Mouse (Mus musculus): ENCODE data around the gene Nup210l. TPM values are rescaled to one million over a fixed set of nuclear protein-coding genes. Genes with fewer than 3 reads are reported as not detected.

The Nup210l gene
- 0.30 and 0.41 TPM in 2 replicates for polyA plus RNA-seq (2012; rRNA removed)

DNA sequence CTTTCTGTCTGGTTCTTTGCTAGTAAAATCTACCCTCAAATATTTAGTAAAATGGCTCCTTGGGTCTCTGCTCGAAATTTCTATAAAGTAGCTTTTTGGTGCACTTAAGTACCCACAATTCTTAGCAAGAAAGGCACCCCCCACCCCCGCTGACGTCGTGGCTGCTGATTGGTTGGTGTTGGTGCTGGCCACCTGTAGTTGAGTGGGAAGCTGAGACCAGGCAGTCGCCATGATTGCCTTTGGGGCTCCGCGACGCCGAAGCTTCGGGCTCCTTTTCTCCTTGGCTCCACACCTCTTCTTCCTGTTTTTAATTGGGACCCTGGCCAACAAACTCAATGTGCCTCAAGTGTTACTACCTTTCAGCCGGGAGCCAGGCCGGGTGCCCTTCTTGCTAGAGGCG is at the start of gene Nup210l:
Gene Nup210l (plus strand): TSS at position 195 of the 400 bp plus-strand sequence.
- no peak for DNase-seq (ENCODE audit: low read depth)

DNA sequence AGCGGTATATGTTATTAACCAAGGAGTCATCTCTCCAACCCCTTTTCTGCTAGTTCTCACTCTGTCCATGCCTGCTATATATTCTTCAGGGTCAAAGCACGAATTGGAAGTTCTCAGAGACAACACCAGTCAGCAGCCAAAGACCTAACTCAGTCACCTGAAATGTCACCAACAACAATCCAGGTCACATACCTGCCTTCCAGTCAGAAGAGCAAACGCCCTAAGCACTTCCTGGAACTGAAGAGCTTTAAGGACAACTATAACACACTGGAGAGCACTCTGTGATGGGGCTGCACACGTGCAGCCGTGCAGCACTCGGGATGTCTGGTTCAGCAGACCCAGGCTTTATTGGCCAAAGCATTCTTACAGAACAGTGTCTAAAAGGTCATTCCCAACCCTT is 42.4 kb upstream of the Nup210l start:
- no peak for DNase-seq (ENCODE audit: low read depth)

DNA sequence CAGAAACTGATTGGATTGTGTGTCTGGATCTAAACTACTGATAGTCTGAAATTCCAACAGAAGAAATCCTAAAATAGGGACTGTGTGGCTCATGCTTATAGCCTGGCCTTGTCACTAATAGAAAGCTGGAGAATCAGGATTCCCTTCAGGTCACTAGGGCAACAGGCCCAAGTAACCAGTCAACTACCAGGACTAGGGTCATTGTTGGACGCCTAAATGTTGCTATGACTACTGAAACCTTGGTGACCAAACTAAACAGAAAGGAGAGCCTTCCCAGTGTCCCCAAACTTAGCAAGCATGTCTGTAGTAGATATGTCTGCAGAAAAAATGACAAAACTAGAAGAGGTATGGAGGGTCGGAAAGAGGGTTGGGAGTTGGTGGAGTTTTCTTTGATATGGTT is 41.4 kb upstream of the Nup210l start:
- DNase-seq (ENCODE audit: low read depth): no peak

DNA sequence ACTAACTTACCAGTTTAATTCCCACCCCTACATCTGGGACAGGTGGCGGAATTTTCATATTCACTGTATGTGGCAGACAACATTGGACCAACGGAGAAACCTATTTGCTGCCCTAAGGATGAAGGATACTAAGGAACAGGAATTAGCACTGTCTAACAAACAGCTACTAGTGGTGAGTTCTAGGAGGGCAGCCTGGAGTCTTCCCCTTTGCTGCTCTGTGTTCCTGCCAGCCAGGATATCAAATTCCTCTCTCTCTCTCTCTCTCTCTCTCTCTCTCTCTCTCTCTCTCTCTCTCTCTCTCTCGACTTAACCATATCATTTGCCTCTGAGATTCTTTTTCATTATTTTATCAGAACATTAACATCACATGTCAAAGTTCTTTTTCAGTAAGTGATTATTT is 39.5 kb upstream of the Nup210l start:
- no peak for DNase-seq (ENCODE audit: low read depth)

DNA sequence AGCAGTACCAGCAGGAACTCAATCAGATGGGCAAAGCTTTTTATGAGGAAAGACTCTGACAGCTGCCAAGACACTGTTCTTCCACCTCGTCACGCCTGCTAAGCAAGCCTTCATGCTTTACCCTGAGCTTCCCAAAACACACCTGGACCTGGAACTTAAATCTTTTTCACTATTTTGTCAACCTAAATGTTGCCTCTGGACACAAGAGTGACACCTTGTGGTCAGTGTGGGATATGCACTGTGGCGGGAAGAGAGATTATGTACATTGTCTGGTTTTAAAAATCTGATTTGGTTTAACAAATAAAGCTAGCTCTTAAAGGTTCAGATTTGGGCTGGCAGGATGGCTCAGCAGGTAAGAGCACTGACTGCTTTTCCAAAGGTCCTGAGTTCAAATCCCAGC is 38.4 kb upstream of the Nup210l start:
- no peak for DNase-seq (ENCODE audit: low read depth)

DNA sequence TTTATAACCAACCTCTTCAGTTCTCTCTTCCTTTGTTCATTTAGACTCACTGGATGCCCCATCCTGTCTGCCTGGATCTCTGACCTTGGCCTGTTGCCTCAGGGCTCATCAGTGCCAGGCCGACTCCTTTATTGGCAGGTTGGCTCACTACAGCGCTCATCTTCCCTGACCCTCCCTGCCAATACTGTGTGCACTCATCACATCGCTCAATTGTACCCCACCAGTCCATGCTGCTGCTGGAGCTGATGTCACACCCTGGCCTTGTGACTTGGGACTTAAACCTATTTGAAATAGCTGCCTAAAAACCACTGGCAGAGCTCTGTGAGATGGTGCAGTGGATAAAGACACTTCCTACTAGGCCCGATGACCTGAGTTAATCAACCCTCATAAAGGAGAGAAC is 36.1 kb upstream of the Nup210l start:
- DNase-seq (ENCODE audit: low read depth): no peak

DNA sequence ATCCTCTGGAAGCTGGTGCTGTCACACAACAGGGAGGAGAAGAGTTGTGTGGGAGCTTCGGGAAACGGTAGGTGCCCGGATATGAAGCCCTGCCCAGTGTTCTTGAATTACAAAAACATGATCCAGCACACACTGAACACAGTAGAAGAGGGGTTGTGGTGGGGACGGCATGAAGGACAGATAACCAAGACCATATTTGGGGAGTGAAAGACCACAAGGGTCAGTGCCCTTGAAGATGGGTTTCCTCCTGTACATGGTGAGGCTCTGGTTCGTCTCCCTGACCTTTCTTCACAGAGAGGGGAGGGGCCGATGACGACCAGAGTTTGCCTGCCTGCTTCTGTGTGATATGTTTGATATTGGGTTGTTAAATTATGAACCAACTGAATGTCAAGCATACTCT is 34.2 kb upstream of the Nup210l start:
- no peak for DNase-seq (ENCODE audit: low read depth)

DNA sequence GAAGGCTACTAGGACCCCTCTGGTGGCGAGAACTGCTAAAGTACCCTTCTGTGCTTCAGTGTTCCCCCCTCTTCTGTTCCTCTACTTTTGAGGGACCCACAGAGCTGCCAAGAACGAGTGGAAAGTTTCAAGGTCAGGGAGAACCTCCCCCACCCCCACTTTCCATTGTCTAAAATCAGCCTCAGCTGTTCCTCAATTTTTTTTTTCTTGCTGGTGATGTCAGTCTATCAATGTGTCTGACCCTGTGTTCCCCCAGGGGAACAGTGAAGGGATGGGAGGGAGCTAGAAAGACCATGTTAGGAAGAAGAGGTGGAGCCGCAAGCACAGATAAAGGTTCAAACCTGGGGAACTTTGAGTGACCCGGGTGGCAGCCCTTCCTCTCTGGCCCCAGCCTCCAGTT is 31.6 kb upstream of the Nup210l start, which contains the start of gene Tpm3:
Gene Tpm3 (plus strand): TSS at position 356 of the 400 bp plus-strand sequence.
- no peak for DNase-seq (ENCODE audit: low read depth)

DNA sequence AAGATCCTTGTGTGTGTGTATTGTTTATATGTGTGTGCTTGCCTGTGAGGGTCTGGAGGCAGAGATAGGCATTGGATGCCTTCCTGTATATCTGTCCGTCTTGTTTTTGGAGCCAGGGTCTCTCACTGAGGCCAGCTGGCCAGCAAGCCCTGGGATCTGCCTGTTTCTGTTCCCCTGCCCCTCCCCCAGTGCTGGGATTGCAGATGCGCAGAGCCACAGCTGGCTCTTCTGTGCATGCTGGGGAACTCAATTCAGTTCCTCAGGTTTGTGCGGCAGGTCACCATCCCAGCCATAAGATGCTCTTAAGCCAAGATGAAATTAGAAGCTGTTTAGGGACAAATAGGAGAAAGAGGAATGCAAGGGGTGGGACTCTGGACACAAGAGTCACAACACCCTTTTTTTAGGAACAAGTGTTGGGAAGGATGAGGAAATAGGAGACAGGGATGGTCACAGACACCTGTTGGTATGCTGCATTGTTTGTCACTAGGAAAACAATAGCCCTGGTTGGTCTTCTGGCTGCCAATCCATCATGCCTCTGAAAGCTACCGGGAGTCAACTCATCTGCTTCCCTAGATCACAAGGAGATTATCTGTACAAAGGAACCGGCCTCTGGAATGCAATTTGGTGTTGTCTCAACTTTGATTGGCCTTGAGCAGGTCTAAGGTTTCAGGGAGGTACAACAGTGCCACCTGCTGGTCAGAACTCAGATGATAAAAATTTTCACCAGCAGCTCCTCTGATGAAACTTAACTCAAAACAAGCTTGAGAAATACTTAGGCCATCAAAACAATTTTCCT is 26.8 kb upstream of the Nup210l start:
- DNase-seq (ENCODE audit: low read depth): no peak

DNA sequence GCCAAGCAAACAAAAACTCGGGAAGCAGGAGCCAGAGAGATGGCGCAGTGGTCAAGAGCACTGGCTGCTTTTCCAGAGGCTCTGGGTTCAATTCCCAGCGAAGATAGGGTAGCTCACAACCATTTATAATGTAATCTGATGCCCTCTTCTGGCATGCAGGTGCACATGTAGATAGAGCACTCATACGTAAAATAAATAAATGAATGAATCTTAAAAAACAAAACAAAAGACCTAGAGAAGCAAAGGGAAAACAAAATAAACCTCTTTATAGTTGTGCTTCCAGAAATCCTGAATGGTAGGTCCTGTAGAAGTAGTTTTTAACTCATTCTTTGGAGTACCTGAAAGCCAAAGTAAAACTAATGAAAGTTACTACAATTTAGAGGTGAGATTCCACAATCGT is 25.7 kb upstream of the Nup210l start:
- no peak for DNase-seq (ENCODE audit: low read depth)

DNA sequence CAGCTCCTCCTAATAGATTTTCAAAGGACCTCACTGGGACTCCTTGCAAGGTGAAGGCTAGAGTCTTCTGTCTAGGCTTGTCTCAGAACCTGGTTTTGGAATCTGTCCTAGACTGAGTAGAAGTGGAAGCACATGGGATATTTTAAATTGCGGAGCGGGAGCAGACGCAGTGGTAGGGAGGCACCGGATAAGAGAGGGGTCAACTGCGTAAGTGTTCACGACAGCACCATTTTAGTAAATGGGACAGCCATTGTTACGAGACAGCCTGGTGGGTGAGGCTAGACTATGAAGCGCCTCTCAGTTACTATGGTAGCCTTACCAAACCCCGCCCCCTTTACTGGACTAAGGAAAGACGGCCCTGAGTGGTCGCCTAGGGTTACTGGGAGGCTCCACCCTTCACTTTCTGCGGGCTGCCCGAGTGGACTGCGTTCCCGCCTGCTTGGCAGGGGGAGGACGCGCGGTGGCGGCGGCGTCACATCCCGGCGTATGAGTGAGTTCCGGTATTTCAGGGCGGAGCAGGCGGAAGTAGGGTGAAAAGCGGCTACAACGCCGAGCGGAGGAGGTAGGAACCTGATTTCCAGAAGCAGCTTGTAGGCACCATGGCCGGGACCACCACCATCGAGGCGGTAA is 24.7 kb upstream of the Nup210l start:
- DNase-seq (ENCODE audit: low read depth): peak; percentile 65

DNA sequence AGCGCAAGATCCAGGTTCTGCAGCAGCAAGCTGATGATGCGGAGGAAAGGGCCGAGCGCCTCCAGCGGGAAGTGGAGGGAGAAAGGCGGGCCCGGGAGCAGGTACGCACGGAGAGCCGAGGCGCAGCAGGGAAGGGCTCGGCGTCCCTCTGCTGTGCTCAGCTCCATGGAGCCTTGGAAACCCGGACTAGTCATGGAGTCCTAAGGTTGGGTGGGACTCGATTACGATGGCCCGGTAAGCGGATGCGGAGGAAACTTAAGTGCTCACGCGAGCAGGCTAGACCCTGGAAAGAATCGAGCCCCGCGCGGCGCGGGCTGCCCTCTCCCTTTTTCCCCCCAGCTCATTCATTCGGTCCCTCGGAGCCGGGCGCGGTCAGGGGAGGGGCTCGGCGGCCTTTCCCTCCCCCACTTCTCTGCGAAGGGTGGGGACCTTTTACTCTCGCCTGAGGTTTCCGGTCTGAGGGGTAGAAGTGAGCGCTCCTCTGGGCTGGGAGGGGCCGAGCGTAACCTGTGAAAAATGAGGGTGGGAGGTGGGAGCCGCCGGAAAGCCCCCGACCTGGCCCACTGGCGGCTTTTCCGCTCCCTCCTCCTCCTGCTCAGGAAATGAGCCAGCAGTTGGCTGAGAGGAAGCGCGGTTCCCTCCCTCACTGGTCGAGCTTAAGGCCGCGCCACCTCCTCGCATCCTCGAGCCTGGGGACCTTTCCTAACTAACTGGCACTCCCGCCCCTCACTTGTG is 24.0 kb upstream of the Nup210l start:
- no peak for DNase-seq (ENCODE audit: low read depth)

DNA sequence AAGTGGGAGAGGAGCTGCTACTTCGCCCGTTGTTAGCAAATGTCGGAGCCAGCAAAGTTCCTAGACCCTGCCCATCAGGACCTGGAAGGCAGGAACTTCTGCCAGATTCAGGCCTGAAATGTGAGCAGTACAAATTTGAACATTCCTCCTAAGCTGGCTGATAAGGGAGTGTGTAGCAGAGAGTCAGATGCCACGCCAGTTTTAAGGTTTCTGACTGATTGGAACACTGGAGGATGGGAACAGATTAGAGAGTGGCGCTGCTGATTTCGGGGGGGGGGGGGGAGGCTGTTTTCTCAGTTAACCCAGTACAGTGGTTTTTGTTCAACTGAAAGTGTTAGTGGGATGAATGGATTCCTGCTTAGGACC is 23.5 kb upstream of the Nup210l start:
- no peak for DNase-seq (ENCODE audit: low read depth)

DNA sequence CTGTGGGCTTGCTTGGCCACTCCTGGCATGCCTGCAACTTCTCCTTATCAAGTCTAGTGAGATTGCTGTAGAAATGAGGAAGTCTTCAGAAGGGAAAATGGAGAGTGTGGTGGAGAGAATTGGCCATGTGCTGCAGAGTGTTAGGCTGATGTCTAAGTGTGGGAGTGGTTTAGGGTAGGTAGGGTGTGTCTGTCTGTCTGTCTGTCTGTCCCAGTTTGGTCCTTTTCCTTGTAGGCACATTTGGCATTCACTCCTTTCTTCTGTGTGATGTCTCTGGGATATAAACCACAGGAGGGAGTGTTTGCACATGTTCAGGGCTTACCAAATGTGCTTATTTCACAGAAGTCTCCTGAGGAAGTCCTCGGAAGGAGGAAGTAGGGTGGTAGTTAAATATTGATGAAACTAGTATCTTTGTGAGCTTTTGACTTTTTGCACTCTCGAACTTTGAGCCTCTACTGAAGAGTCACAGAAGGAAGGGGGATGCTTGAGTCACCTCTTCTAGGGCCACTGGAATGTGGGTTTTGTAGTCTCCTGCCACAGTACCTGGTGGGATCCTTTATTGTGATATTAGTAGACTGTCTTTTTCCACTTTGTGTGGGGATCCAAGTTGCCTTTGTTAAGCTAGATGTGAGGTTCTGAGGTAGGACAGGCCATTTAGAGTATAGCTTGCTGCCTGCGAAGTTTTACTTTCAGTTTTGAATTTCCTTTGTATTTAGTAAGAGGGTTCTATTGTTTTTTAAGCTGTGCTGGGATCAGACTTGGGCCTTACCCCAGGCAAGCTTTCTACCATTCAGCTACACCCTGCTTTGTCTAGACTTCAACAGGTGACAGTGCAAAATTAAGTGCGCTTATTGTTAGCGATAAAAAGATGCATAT is 22.3 kb upstream of the Nup210l start:
- DNase-seq (ENCODE audit: low read depth): no peak

DNA sequence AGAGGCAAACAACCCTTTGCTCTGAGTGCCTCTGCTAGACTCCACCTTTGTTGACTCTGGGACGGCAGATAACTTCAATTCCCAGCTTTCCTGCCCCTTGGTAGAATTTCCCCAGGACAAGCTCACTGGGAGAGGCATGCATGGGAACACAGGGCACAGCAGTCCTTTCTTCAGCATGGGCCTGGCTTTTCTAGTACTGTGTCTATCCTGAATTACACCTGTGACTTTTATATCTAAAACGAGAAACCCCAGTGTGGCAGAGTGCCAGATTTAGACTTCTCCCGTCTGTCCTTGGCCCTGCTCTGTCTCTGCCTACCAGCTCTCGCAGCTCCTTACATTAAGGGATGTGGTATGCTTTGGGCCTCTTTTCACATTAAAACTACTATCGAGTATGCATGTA is 20.9 kb upstream of the Nup210l start:
- no peak for DNase-seq (ENCODE audit: low read depth)

DNA sequence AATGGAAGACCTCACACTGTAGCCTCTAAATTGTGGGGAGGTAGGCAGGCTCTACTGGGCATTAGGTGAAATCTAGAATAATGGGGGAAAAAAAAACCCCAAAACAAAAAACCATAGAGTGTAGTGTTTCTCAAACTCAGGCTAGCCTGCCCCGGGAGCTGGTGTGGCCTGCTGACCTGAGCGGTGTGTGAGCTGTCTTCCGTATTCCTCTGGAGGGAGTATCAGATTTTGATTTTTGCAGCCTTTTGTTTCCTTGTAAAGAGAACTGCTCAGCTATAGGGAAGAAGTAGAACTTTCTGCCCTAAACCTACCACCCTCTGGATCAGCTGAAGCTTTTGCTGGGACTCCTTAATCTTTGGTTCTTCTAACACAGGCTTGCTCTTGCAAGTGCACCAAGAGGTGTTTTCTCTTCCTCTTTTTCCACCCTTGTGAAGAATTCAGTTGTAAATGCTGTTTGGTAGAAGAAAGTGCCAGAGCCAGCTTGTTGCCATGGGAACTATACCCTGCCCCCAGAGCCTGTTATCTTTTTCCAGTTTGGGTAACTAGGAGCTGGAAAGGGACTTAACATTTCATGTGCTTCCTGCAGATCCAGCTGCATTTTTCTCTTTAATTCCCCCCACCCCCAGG is 20.1 kb upstream of the Nup210l start:
- DNase-seq (ENCODE audit: low read depth): no peak

DNA sequence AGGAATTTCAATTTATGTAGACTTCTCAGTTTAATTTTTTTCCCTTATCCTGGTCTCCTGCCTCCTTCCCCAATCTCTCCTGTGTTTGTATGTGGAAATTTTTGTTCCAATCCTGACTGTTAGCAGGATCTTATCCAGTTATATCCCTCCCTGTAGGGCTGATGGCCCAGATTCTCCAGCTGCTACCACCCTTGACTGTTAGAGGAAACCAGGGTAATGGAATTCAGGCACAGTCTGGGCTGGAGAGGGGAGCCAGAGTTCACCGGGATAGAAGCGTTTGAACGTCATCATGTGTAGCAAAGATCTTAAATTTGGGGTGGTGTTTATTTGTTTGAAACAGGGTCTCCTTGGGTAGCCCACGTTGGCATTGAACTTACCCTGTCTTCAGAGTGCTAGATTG is 19.1 kb upstream of the Nup210l start:
- DNase-seq (ENCODE audit: low read depth): no peak

DNA sequence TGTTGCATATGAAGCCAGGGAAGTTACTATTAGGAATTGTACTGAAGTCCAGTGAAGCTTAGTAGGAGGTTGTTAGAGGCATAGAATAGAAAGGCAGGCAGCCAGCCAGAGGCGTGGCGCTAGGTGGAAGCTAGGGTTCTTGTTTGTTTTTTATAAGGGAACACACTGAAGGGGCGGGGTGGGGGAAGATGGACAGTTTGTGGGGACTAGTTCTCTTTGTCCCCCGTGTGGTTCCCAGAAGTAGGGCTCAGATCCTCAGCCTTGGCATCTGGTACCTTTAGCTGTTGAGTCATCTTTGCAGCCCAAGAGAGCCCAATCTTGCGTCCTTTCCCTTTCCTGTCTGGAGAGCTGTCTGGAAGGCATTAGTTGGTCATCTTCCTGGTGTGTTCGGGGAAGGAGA is 18.7 kb upstream of the Nup210l start:
- no peak for DNase-seq (ENCODE audit: low read depth)

DNA sequence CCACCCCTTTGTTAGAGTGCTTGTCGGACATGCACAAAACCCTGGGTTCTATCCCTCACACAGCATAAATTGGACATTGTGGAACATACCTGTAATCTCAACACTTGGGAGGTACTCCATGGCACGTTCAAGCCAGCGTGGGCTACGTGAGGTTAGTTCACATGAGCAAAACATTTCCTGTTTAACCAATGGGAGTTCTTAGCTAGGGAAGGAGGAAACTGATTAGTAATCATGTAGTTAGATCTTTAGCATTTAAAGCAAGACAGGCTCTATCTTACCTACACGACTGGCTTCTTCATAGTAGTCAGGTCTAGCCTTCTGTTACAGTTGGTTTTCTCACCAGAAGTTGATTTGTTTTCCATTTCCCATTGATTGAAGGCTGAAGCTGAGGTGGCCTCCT is 17.9 kb upstream of the Nup210l start:
- no peak for DNase-seq (ENCODE audit: low read depth)

DNA sequence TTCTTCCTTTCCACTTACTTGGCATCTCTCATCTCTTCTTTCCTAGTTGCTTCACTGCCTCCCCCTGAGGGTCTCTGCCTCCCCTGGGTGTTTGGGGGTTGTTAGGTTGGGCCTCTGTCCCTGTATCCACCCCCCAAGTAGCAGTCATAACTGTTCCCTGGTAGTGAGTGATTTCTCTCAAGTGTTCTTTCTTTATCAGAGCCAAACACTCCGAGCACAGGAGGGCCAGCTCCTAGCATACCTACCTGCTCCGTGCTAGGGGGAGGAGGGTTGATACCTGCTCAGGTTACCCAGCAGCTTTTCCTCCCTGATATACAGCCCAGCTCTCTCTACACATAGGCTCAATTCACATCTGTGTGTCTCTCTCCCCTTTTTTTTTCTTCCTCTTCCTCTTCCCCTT is 15.3 kb upstream of the Nup210l start:
- no peak for DNase-seq (ENCODE audit: low read depth)

DNA sequence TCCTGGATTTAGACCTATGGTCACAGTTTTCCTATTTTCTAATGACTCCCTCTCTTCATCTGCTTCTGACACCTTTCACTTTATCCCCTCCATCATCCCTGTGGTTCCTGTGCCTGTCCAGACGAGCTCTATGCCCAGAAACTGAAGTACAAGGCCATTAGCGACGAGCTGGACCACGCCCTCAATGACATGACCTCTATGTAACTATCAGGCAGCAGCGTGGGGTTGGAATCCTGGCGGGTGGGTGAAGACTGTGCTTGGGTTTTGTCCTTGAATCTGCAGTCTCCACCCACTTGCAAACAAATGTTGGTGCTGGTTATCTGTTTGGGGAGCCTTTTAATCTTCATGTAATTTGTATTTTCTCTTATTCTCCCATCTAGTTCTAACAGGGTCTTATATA is 13.0 kb upstream of the Nup210l start:
- DNase-seq (ENCODE audit: low read depth): no peak

Measured in gonadal fat pad, adult 2 months (tissue).